8 mouse cellular contexts compared by ENCODE assay signal in the genomic region with DNA sequence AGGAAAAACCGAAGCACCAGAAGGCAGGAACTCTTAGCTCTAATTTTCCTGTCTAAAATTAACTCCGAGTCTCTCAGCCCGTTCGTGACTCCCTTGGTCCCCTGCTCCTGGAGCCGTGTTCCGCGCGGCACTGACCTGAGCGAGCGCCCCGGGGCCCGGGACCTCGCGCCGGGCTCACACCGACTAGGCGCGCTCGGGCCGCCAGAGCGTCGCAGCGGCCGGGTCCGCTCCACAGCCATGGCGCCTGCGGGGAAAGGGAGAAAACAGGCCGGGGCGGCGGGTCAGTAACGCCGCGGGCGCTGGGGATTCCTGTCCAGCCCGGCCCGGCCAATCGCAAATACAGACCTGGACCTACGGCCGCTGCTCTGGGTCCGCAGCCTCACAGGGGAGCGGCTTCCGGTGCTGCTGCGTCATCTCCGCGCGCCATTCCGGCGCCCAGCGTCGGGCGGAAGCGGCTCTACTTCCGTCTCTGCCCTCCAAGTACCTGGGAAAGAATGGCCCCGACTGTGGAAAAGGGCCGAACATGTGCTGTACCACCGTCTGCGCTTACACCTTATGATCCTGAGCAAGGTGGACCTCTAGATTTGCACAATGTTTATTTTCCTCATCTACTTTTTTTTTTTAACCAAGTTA. TPM values are rescaled to one million over a fixed set of nuclear protein-coding genes. Genes with fewer than 3 reads are reported as not detected.
A peak's percentile ranks its signal among the peaks of the same experiment; 100 is the strongest.
DNase-seq lines count a peak whose midpoint lies in the region; ATAC-seq and TF ChIP-seq lines count a peak whose summit lies in the region.

A gene (minus strand): TSS at position 485 of the 633 bp plus-strand sequence.

- H3K27ac ChIP-seq in MEL (ENCODE audit: control insufficient read depth, low read depth, low read length), result peak within 1 kb of the TSS; percentile 78
- H3K27ac ChIP-seq in cerebellum, adult 2 months (ENCODE audit: insufficient read depth, low read length), result peak within 1 kb of the TSS; percentile 81
- peak within 1 kb of the TSS; percentile 81 for H3K27ac ChIP-seq in lung, embryonic 16.5 days (ENCODE audit: low read length)

- peaks cover 6 to 13% of the 10 kb centered on the region in 2 experiments; a peak in 3 of 4 replicates for H3K4me1 ChIP-seq in MEL (ENCODE audit: control insufficient read depth in 1 of 2, insufficient read depth in 2 of 2, low read length in 2 of 2)
- H3K4me1 ChIP-seq in cerebellum, adult 2 months (ENCODE audit: control insufficient read depth, insufficient read depth, low read length), result peaks cover 3% of the 10 kb centered on the region; the same call in 1 of the 2 replicates
- H3K4me1 ChIP-seq in lung, embryonic 16.5 days (replicated peaks; ENCODE audit: control insufficient read depth, insufficient read depth, low read length), result peaks cover 18% of the 10 kb centered on the region

- H3K9me3 ChIP-seq in MEL (replicated peaks; ENCODE audit: insufficient read depth, low read length), result no peaks in the 10 kb centered on the region
- peaks cover 3% of the 10 kb centered on the region; the same call in 1 of the 2 replicates for H3K9me3 ChIP-seq in lung, embryonic 16.5 days (ENCODE audit: control insufficient read depth, low read length)

- peak within 1 kb of the TSS; percentile 99 for H3K9ac ChIP-seq in MEL (ENCODE audit: control insufficient read depth, low read depth, low read length, poor library complexity, severe bottlenecking)
- H3K9ac ChIP-seq in lung, embryonic 16.5 days (ENCODE audit: low read length), result peak within 1 kb of the TSS; percentile 99

- no peak for TF ChIP-seq RAD21 in MEL (IDR thresholded peaks at IDR 0.05; ENCODE audit: low read depth, low read length)

- peak; percentile 95 for DNase-seq in MEL (ENCODE audit: low read depth, low spot score)
- peak; percentile 93 to 94 for DNase-seq in cerebellum, adult 2 months
- peak; percentile 92 for DNase-seq in forelimb bud, embryonic 11.5 days (ENCODE audit: low read depth, low spot score)
- DNase-seq in layer of hippocampus, adult 9-10 months (ENCODE audit: low spot score), result peak; percentile 62
- peak; percentile 72 for DNase-seq in ovary, postnatal 10 days (ENCODE audit: low spot score)
- peak; percentile 76 to 87 for DNase-seq in thymus, postnatal 10 days (ENCODE audit: low spot score in 2 of 2)

- peak; percentile 61 to 97 for TF ChIP-seq POLR2A in MEL (IDR thresholded peaks at IDR 0.05; ENCODE audit: control insufficient read depth in 1 of 2, insufficient read depth in 1 of 2, low read depth in 1 of 2, low read length in 2 of 2, poor library complexity in 1 of 2)
- TF ChIP-seq POLR2A in cerebellum, adult 2 months (IDR thresholded peaks at IDR 0.05; ENCODE audit: borderline replicate concordance, insufficient read depth, low read length), result no peak; the same call in 1 of the 2 replicates

- peak within 1 kb of the TSS; percentile 94 for H3K4me2 ChIP-seq in lung, embryonic 16.5 days (ENCODE audit: low read depth, low read length)

- peaks cover 2 to 25% of the 10 kb centered on the region in 2 experiments; a peak in 3 of 4 replicates for H3K36me3 ChIP-seq in MEL (ENCODE audit: control insufficient read depth in 1 of 2, insufficient read depth in 2 of 2, low read length in 2 of 2)
- peaks cover 7% of the 10 kb centered on the region; the same call in 1 of the 2 replicates for H3K36me3 ChIP-seq in lung, embryonic 16.5 days (ENCODE audit: control insufficient read depth, insufficient read depth, low read length)

- no peaks in the 10 kb centered on the region for H3K27me3 ChIP-seq in MEL (ENCODE audit: control insufficient read depth in 1 of 2, insufficient read depth in 2 of 2, low read length in 2 of 2)
- no peaks in the 10 kb centered on the region for H3K27me3 ChIP-seq in cerebellum, adult 2 months (ENCODE audit: control insufficient read depth, insufficient read depth, low read length)
- H3K27me3 ChIP-seq in lung, embryonic 16.5 days (ENCODE audit: control insufficient read depth, insufficient read depth, low read depth, low read length), result no peaks in the 10 kb centered on the region

- under 1% methylated on average over 56 of the region's 57 CpGs for WGBS in cerebellum, adult 2 months
- under 1% methylated on average over 52 of the region's 57 CpGs for WGBS in lung, embryonic 16.5 days

- peak within 1 kb of the TSS; percentile 68 to 97 for H3K4me3 ChIP-seq in MEL (ENCODE audit: control insufficient read depth in 1 of 2, insufficient read depth in 1 of 2, low read depth in 2 of 2, low read length in 2 of 2)
- peak within 1 kb of the TSS; percentile 61 for H3K4me3 ChIP-seq in cerebellum, adult 2 months (replicated peaks; ENCODE audit: insufficient read depth, low read depth, low read length)
- H3K4me3 ChIP-seq in lung, embryonic 16.5 days (ENCODE audit: low read length), result peak within 1 kb of the TSS; percentile 99

- H3K79me2 ChIP-seq in MEL (ENCODE audit: control insufficient read depth, insufficient read depth, low read length, poor library complexity), result peaks cover 30% of the 10 kb centered on the region

- peak; percentile 94 for ATAC-seq in hematopoietic stem cell, adult 5-6 weeks (replicated peaks in 1 of 2; ENCODE audit: insufficient read depth in 1 of 2, low FRiP score in 2 of 2, low TSS enrichment in 1 of 2, low read depth in 1 of 2, poor library complexity in 2 of 2, severe bottlenecking in 2 of 2)
- peak; percentile 98 for ATAC-seq in lung, embryonic 16.5 days (ENCODE audit: low read depth)

- peak in 1 of 2 experiments; percentile 18; a peak in 1 of 4 replicates for TF ChIP-seq EP300 in MEL (IDR thresholded peaks at IDR 0.05; ENCODE audit: low read depth in 1 of 2, low read length in 2 of 2)

- no peak for TF ChIP-seq CTCF in MEL (IDR thresholded peaks at IDR 0.05 in 2 of 3, conservative IDR thresholded peaks at IDR 0.05 in 1 of 3; ENCODE audit: control insufficient read depth in 1 of 3, insufficient read depth in 1 of 3, low read depth in 2 of 3, low read length in 3 of 3, poor library complexity in 1 of 3, severe bottlenecking in 1 of 3)
- no peak for TF ChIP-seq CTCF in cerebellum, adult 2 months (IDR thresholded peaks at IDR 0.05; ENCODE audit: borderline replicate concordance, insufficient read depth, low read depth, low read length)

TF ChIP-seq in MEL, 35 proteins besides CTCF, POLR2A, EP300 and RAD21:
- TF ChIP-seq HCFC1 (IDR thresholded peaks at IDR 0.05; ENCODE audit: low read depth, low read length) (peak; percentile 94), SIN3A (IDR thresholded peaks at IDR 0.05; ENCODE audit: low read length) (peak; percentile 94), E2F4 (IDR thresholded peaks at IDR 0.05; ENCODE audit: borderline replicate concordance, low read depth, low read length) (no peak), CHD2 (IDR thresholded peaks at IDR 0.05; ENCODE audit: low read length) (no peak), KAT2A (conservative IDR thresholded peaks at IDR 0.05; ENCODE audit: low read depth, low read length) (peak; percentile 82; the same call in 1 of the 2 replicates), BHLHE40 (IDR thresholded peaks at IDR 0.05; ENCODE audit: borderline replicate concordance, low read depth, low read length) (no peak), ZNF384 (IDR thresholded peaks at IDR 0.05; ENCODE audit: low read depth, low read length) (no peak), ZC3H11A (IDR thresholded peaks at IDR 0.05; ENCODE audit: low read depth, low read length) (no peak), MYC (IDR thresholded peaks at IDR 0.05; ENCODE audit: low read depth, low read length) (peak; percentile 99), GATA1 (IDR thresholded peaks at IDR 0.05; ENCODE audit: low read depth, low read length) (no peak), POLR2AphosphoS5 (IDR thresholded peaks at IDR 0.05; ENCODE audit: borderline replicate concordance, low read depth, low read length) (no peak), MEF2A (IDR thresholded peaks at IDR 0.05; ENCODE audit: extremely low read depth, insufficient replicate concordance, low read depth, low read length, poor library complexity, severe bottlenecking) (no peak), GABPA (IDR thresholded peaks at IDR 0.05; ENCODE audit: low read depth, low read length) (no peak), POLR2AphosphoS2 (IDR thresholded peaks at IDR 0.05; ENCODE audit: low read length) (peak; percentile 81), TBP (IDR thresholded peaks at IDR 0.05; ENCODE audit: low read depth, low read length) (peak; percentile 81), UBTF (IDR thresholded peaks at IDR 0.05; ENCODE audit: borderline replicate concordance, insufficient read depth, low read depth, low read length) (0 out of 2 replicates have a peak, but pooled peaks have one; percentile 69), TCF12 (IDR thresholded peaks at IDR 0.05; ENCODE audit: low read depth, low read length) (peak; percentile 55), MAFK (IDR thresholded peaks at IDR 0.05; ENCODE audit: borderline replicate concordance, low read depth, low read length) (no peak), CHD1 (IDR thresholded peaks at IDR 0.05; ENCODE audit: low read depth, low read length) (0 out of 2 replicates have a peak, but pooled peaks have one; percentile 4), MXI1 (IDR thresholded peaks at IDR 0.05; ENCODE audit: low read depth, low read length) (peak; percentile 90), ELF1 (IDR thresholded peaks at IDR 0.05; ENCODE audit: low read depth, low read length) (peak; percentile 99), MAX (IDR thresholded peaks at IDR 0.05; ENCODE audit: low read length) (peak; percentile 94), USF2 (IDR thresholded peaks at IDR 0.05; ENCODE audit: borderline replicate concordance in 1 of 2, insufficient read depth in 1 of 2, low read depth in 1 of 2, low read length in 2 of 2) (no peak), NELFE (IDR thresholded peaks at IDR 0.05; ENCODE audit: low read depth, low read length) (peak; percentile 92)

RNA-seq across cellular contexts. Expression of the gene that starts here (rescaled TPM):
- total RNA-seq in MEL (2012; rRNA removed), result 40.2 and 43.7 TPM in 2 replicates
- 100 to 1,000 TPM in 1 of 2 experiments, 10 to 100 TPM in 1; 49.7 to 101 TPM for polyA plus RNA-seq in MEL (2012; ENCODE audit: insufficient read depth in 1 of 2, insufficient read length in 2 of 2, low read depth in 1 of 2, low replicate concordance in 2 of 2, missing spikeins in 1 of 2)
- polyA plus RNA-seq in cerebellum, adult 2 months (2012; rRNA removed), result 71.4 and 77.5 TPM in 2 replicates
- 76.7 and 81.1 TPM in 2 replicates for total RNA-seq in hematopoietic stem cell, adult 5-6 weeks (2017)
- 81.8 and 89.5 TPM in 2 replicates for polyA plus RNA-seq in lung, embryonic 16.5 days (2015; fragmentation: Nextera tagmentation; extraction: Ambion mirVana)

Comparison
In these comparisons a context has a peak if more than half of its experiments do, and no peak if none do; other contexts are left out.
1. Peak in every context shown above with its lines: DNase-seq, ATAC-seq, H3K4me3 ChIP-seq and H3K27ac ChIP-seq.